Comparison of ENCODE assay signal across 29 mouse cellular contexts in genomic region chrX:140953618-140954017, GRCm38 (mm10). TPM values are rescaled to one million over a fixed set of nuclear protein-coding genes. Genes with fewer than 3 reads are reported as not detected.
A peak's percentile ranks its signal among the peaks of the same experiment; 100 is the strongest.
DNase-seq lines count a peak whose midpoint lies in the region; ATAC-seq lines count a peak whose summit lies in the region.
"Had no signal": no experiment of that assay in that cellular context is flagged by ENCODE, and none has a peak within 500 bp of the region (broad histone marks: within the 10 kb centered on the region; RNA-seq: fewer than 3 reads in every experiment).

No protein-coding gene starts in this region.

- H3K36me3 ChIP-seq in liver, embryonic 13.5 days: peaks cover 17% of the 10 kb centered on the region
- H3K36me3 ChIP-seq in forebrain, embryonic 15.5 days: 0 out of 2 replicates have a peak, but pooled peaks cover 3% of the 10 kb centered on the region
- H3K36me3 ChIP-seq in midbrain, embryonic 11.5 days (ENCODE audit: control insufficient read depth, insufficient read depth, low read length): no peaks in the 10 kb centered on the region
- H3K36me3 ChIP-seq: heart, embryonic 15.5 days; midbrain, embryonic 12.5 days had no signal

- peak overlapping the region; percentile 90 for H3K27ac ChIP-seq in liver, embryonic 13.5 days
- no peak overlapping the region for H3K27ac ChIP-seq in forebrain, embryonic 15.5 days (replicated peaks)
- no peak overlapping the region for H3K27ac ChIP-seq in midbrain, embryonic 11.5 days (ENCODE audit: low read depth, low read length)
- H3K27ac ChIP-seq: forebrain, embryonic 13.5 days; heart, embryonic 15.5 days; hindbrain, embryonic 14.5 days; kidney, postnatal 0 days; left cerebral cortex, adult 2 months; limb, embryonic 15.5 days; macrophage; midbrain, embryonic 12.5 days had no signal

- 47% methylated on average over 4 of the region's 4 CpGs for WGBS in liver, embryonic 13.5 days (ENCODE audit: insufficient replicate concordance)
- whole genome bisulfite sequencing in forebrain, embryonic 15.5 days: 92% methylated on average over 4 of the region's 4 CpGs
- 90% methylated on average over 4 of the region's 4 CpGs for WGBS in midbrain, embryonic 11.5 days

- peak overlapping the region; percentile 53 for H3K4me2 ChIP-seq in liver, embryonic 13.5 days
- no peak overlapping the region for H3K4me2 ChIP-seq in forebrain, embryonic 15.5 days (replicated peaks)
- no peak overlapping the region for H3K4me2 ChIP-seq in midbrain, embryonic 11.5 days
- H3K4me2 ChIP-seq: forebrain, embryonic 13.5 days; heart, embryonic 15.5 days; hindbrain, embryonic 14.5 days; limb, embryonic 15.5 days; midbrain, embryonic 12.5 days had no signal

- ATAC-seq in erythroblast, adult 5-6 weeks (replicated peaks; ENCODE audit: low FRiP score, poor library complexity, severe bottlenecking): peak; percentile 80
- ATAC-seq in liver, embryonic 13.5 days (ENCODE audit: low read depth): peak; percentile 76
- peak; percentile 80 for ATAC-seq in megakaryocyte-erythroid progenitor cell, adult 5-6 weeks (replicated peaks; ENCODE audit: low FRiP score, low TSS enrichment, poor library complexity, severe bottlenecking)
- no peak for ATAC-seq in forebrain, embryonic 15.5 days (replicated peaks)
- ATAC-seq in midbrain, embryonic 11.5 days (ENCODE audit: low FRiP score): no peak
- ATAC-seq: CD4-positive, CD25-positive, alpha-beta regulatory T cell, adult 4 months; forebrain, embryonic 13.5 days; inflammation-experienced regulatory T-cells, adult 6 months had no signal

- no peaks in the 10 kb centered on the region for H3K4me1 ChIP-seq in liver, embryonic 13.5 days (replicated peaks)
- no peaks in the 10 kb centered on the region for H3K4me1 ChIP-seq in forebrain, embryonic 15.5 days
- no peaks in the 10 kb centered on the region for H3K4me1 ChIP-seq in midbrain, embryonic 11.5 days (ENCODE audit: control insufficient read depth, insufficient read depth, low read length)
- H3K4me1 ChIP-seq: heart, embryonic 15.5 days; limb, embryonic 15.5 days; midbrain, embryonic 12.5 days had no signal

- peak overlapping the region; percentile 65 for H3K4me3 ChIP-seq in liver, embryonic 13.5 days (replicated peaks)
- no peak overlapping the region for H3K4me3 ChIP-seq in forebrain, embryonic 15.5 days
- no peak overlapping the region for H3K4me3 ChIP-seq in midbrain, embryonic 11.5 days (ENCODE audit: low read depth, low read length)
- H3K4me3 ChIP-seq: forebrain, embryonic 13.5 days; heart, embryonic 15.5 days; left cerebral cortex, adult 2 months; limb, embryonic 15.5 days; midbrain, embryonic 12.5 days had no signal

- H3K9me3 ChIP-seq in liver, embryonic 13.5 days (replicated peaks): no peaks in the 10 kb centered on the region
- no peaks in the 10 kb centered on the region for H3K9me3 ChIP-seq in forebrain, embryonic 15.5 days
- H3K9me3 ChIP-seq in midbrain, embryonic 11.5 days (ENCODE audit: control insufficient read depth, low read length): no peaks in the 10 kb centered on the region
- H3K9me3 ChIP-seq: forebrain, embryonic 13.5 days; heart, embryonic 15.5 days; limb, embryonic 15.5 days; midbrain, embryonic 12.5 days had no signal

- peak overlapping the region; percentile 74 for H3K9ac ChIP-seq in liver, embryonic 13.5 days
- no peak overlapping the region for H3K9ac ChIP-seq in forebrain, embryonic 15.5 days (replicated peaks)
- H3K9ac ChIP-seq in midbrain, embryonic 11.5 days (ENCODE audit: low read length): no peak overlapping the region
- H3K9ac ChIP-seq: forebrain, embryonic 13.5 days; heart, embryonic 15.5 days; hindbrain, embryonic 14.5 days; limb, embryonic 15.5 days; midbrain, embryonic 12.5 days had no signal

- no peaks in the 10 kb centered on the region; the same call in 1 of the 2 replicates for H3K27me3 ChIP-seq in liver, embryonic 13.5 days
- no peaks in the 10 kb centered on the region for H3K27me3 ChIP-seq in forebrain, embryonic 15.5 days
- peaks cover 19% of the 10 kb centered on the region for H3K27me3 ChIP-seq in midbrain, embryonic 11.5 days (ENCODE audit: control insufficient read depth, insufficient read depth, low read length)
- H3K27me3 ChIP-seq: heart, embryonic 15.5 days had no signal

- peak; percentile 29 for DNase-seq in MEL-GATA-1-ER (ENCODE audit: extremely low read depth, low read depth)
- peak; percentile 57 for DNase-seq in liver, embryonic 13.5 days
- DNase-seq in midbrain, embryonic 11.5 days (ENCODE audit: low spot score, missing footprints): no peak
- DNase-seq in urinary bladder, postnatal 10 days (ENCODE audit: low spot score): no peak
- no peak for DNase-seq in cerebellum, adult 8-10 months
- DNase-seq: adrenal gland, adult 2 months; cerebellum, adult 11 months; cerebellum, postnatal 10 days; heart, postnatal 36 days; kidney, adult 2 months; thymus, postnatal 25 days had no signal

RNA-seq across cellular contexts. Expression of gene Psmd10, which starts 2.9 kb away (rescaled TPM):
- 13.6 and 19.4 TPM in 2 replicates for total RNA-seq in erythroblast, adult 5-6 weeks (2015; ENCODE audit: low replicate concordance)
- 13.2 and 17.1 TPM in 2 replicates for total RNA-seq in erythroblast, adult 5-6 weeks (2017; ENCODE audit: low replicate concordance)
- 46.6 and 47.4 TPM in 2 replicates for polyA plus RNA-seq in liver, embryonic 13.5 days (2015; fragmentation: Nextera tagmentation; extraction: Ambion mirVana)
- total RNA-seq in megakaryocyte-erythroid progenitor cell, adult 5-6 weeks (2014; fragmentation: Nextera tagmentation): 19.2 and 30.8 TPM in 2 replicates
- total RNA-seq in megakaryocyte-erythroid progenitor cell, adult 5-6 weeks (2017): 51.2 and 61.8 TPM in 2 replicates
- polyA plus RNA-seq in forebrain, embryonic 15.5 days (2015; fragmentation: Nextera tagmentation; extraction: Ambion mirVana): 39.9 and 44.7 TPM in 2 replicates
- 52.0 and 54.5 TPM in 2 replicates for polyA plus RNA-seq in midbrain, embryonic 11.5 days (2014; fragmentation: Nextera tagmentation; extraction: Ambion mirVana)

RNA-seq across cellular contexts. Expression of gene Atg4a, which starts 3.1 kb away (rescaled TPM):
- total RNA-seq in erythroblast, adult 5-6 weeks (2015; ENCODE audit: low replicate concordance): 280 and 324 TPM in 2 replicates
- 428 and 538 TPM in 2 replicates for total RNA-seq in erythroblast, adult 5-6 weeks (2017; ENCODE audit: low replicate concordance)
- 23.9 and 29.3 TPM in 2 replicates for polyA plus RNA-seq in liver, embryonic 13.5 days (2015; fragmentation: Nextera tagmentation; extraction: Ambion mirVana)
- 13.9 and 21.3 TPM in 2 replicates for total RNA-seq in megakaryocyte-erythroid progenitor cell, adult 5-6 weeks (2014; fragmentation: Nextera tagmentation)
- 19.1 and 26.9 TPM in 2 replicates for total RNA-seq in megakaryocyte-erythroid progenitor cell, adult 5-6 weeks (2017)
- 12.4 and 14.6 TPM in 2 replicates for polyA plus RNA-seq in forebrain, embryonic 15.5 days (2015; fragmentation: Nextera tagmentation; extraction: Ambion mirVana)
- polyA plus RNA-seq in midbrain, embryonic 11.5 days (2014; fragmentation: Nextera tagmentation; extraction: Ambion mirVana): 14.4 and 15.5 TPM in 2 replicates

RNA-seq across cellular contexts. Expression of gene Vsig1, which starts 46.2 kb away (rescaled TPM):
- total RNA-seq in erythroblast, adult 5-6 weeks (2015; ENCODE audit: low replicate concordance): not detected in 2 replicates
- not detected in 2 replicates for total RNA-seq in erythroblast, adult 5-6 weeks (2017; ENCODE audit: low replicate concordance)
- 0.13 TPM in 1 of 2 replicates, not detected in the other for polyA plus RNA-seq in liver, embryonic 13.5 days (2015; fragmentation: Nextera tagmentation; extraction: Ambion mirVana)
- not detected in 2 replicates for total RNA-seq in megakaryocyte-erythroid progenitor cell, adult 5-6 weeks (2014; fragmentation: Nextera tagmentation)
- not detected in 2 replicates for total RNA-seq in megakaryocyte-erythroid progenitor cell, adult 5-6 weeks (2017)
- polyA plus RNA-seq in forebrain, embryonic 15.5 days (2015; fragmentation: Nextera tagmentation; extraction: Ambion mirVana): not detected in 2 replicates
- polyA plus RNA-seq in midbrain, embryonic 11.5 days (2014; fragmentation: Nextera tagmentation; extraction: Ambion mirVana): not detected in 2 replicates
- total RNA-seq: adrenal gland, adult 2 months; gastrocnemius, adult 8-10 months; heart, postnatal 36 days; left cerebral cortex, adult 2 months; left cerebral cortex, postnatal 36 days; monocyte, adult 5-6 weeks had no signal
- polyA plus RNA-seq: adrenal gland, adult 2 months; CD4-positive, CD25-positive, alpha-beta regulatory T cell, adult 4 months; cortical plate, adult 2 months; forebrain, embryonic 13.5 days; hindbrain, embryonic 14.5 days; inflammation-experienced regulatory T-cells, adult 6 months; limb, embryonic 15.5 days; macrophage; midbrain, embryonic 12.5 days; neural tube, embryonic 11.5 days had no signal

Comparison
In these comparisons a context has a peak if more than half of its experiments do, and no peak if none do; other contexts are left out.
1. DNase-seq: peak in MEL-GATA-1-ER (single experiment) and liver, embryonic 13.5 days (single experiment); none in midbrain, embryonic 11.5 days (single experiment), urinary bladder, postnatal 10 days (single experiment) and cerebellum, adult 8-10 months (single experiment).
2. ATAC-seq: peak in erythroblast, adult 5-6 weeks (single experiment), liver, embryonic 13.5 days (single experiment) and megakaryocyte-erythroid progenitor cell, adult 5-6 weeks (single experiment); none in forebrain, embryonic 15.5 days (single experiment) and midbrain, embryonic 11.5 days (single experiment).